Mouse (Mus musculus): ENCODE measurements around the gene Pikfyve.

DNA sequence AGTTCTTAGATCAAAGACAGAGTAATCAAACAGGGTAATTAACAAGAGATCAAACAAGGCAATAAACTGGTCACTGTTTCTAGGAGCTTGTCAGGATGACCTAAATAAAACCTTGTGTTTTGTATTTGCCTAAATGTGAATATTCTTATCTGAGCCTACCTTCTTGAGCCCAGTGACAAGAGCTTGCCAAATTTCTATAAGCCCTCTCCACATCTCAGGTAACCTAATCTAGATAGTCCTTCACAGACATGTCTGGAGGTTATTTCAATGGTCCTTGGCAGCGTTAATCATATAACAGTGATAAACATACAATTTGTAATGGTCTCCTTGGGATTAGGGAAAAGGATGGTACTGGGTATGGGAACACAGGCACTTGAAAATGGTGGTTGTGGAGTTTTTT lies 17.8 kb downstream of the Pikfyve start:
- no peak for TF ChIP-seq POLR2A (IDR thresholded peaks at IDR 0.05; ENCODE audit: insufficient read depth, low read depth, low read length)
- TF ChIP-seq EP300 (IDR thresholded peaks at IDR 0.05; ENCODE audit: insufficient read depth, low read depth, low read length) = no peak
